Mouse (Mus musculus) myocyte (in vitro differentiated cells): ENCODE results near the gene Ubtd1.

Source experiments
- MAX ChIP-seq: IDR thresholded peaks from one replicate; pipeline ENCODE4 v1.6.1; 2011; ENCODE audit warnings: low read depth, mild to moderate bottlenecking, control low read depth
- MYOD1 ChIP-seq, 3 experiments: IDR thresholded peaks; one replicate each; pipeline ENCODE4 v1.6.1; 2011; ENCODE audit warnings: control low read depth in 2 of 3, low read depth in 2 of 3, mild to moderate bottlenecking in 2 of 3, moderate library complexity in 1 of 3; ENCODE audit not compliant: insufficient read length in 2 of 3, control insufficient read depth in 1 of 3
- MYOG ChIP-seq, 3 experiments: IDR thresholded peaks; one replicate each; pipeline ENCODE4 v1.6.1; 2011; ENCODE audit warnings: control low read depth in 2 of 3, low read depth in 2 of 3, mild to moderate bottlenecking in 2 of 3; ENCODE audit not compliant: insufficient read length in 2 of 3, control insufficient read depth in 1 of 3, insufficient read depth in 1 of 3
- POLR2A ChIP-seq: IDR thresholded peaks from one replicate; pipeline ENCODE4 v1.6.1; 2011; ENCODE audit warnings: low read depth, mild to moderate bottlenecking, control low read depth, moderate library complexity; ENCODE audit not compliant: insufficient read length
- POLR2AphosphoS2 ChIP-seq: IDR thresholded peaks from one replicate; pipeline ENCODE4 v1.6.1; 2011; ENCODE audit warnings: low read depth, control low read depth; ENCODE audit not compliant: insufficient read length
- REST ChIP-seq: IDR thresholded peaks from one replicate; pipeline ENCODE4 v1.6.1; 2011; ENCODE audit warnings: mild to moderate bottlenecking, control low read depth, moderate library complexity; ENCODE audit not compliant: insufficient read depth, insufficient read length
- SRF ChIP-seq: IDR thresholded peaks from one replicate; pipeline ENCODE4 v1.6.1; 2011; ENCODE audit warnings: low read depth; ENCODE audit not compliant: control insufficient read depth, insufficient read length
- TCF12 ChIP-seq: IDR thresholded peaks from one replicate; pipeline ENCODE4 v1.6.1; 2011; ENCODE audit warnings: mild to moderate bottlenecking, control low read depth; ENCODE audit not compliant: poor library complexity, insufficient read depth, severe bottlenecking

- TF ChIP-seq SRF = no peak
- TF ChIP-seq POLR2AphosphoS2 = no peak
- no peak for TF ChIP-seq MAX
- no peak for TF ChIP-seq POLR2A
- TF ChIP-seq MYOG (IDR thresholded peaks at IDR 0.05; ENCODE audit: control insufficient read depth in 1 of 3, insufficient read depth in 1 of 3, insufficient read length in 2 of 3, low read depth in 2 of 3) = peak in 2 of 3 experiments; percentile 64 to 84
- TF ChIP-seq TCF12 = peak; percentile 73
- no peak for TF ChIP-seq REST
- TF ChIP-seq MYOD1 (IDR thresholded peaks at IDR 0.05; ENCODE audit: control insufficient read depth in 1 of 3, insufficient read length in 2 of 3, low read depth in 2 of 3) = peak in 2 of 3 experiments; percentile 95 to 96
These were observed 28.0 kb upstream of the Ubtd1 start for GRCm38 (mm10) chr19:41953574-41953973.
